Mouse (Mus musculus) hindbrain, embryonic 12.5 days (tissue): ENCODE measurements around the gene Npcd. TPM values are rescaled to one million over a fixed set of nuclear protein-coding genes. Genes with fewer than 3 reads are reported as not detected.

Source experiments
- ATAC-seq: fragments of 200-750 bp; cut with Nextera tagmentation; 2 replicates; pipeline ENCODE4 v1.8.0; 2017; ENCODE audit warnings: moderate TSS enrichment; ENCODE audit not compliant: low FRiP score
- H3K27ac ChIP-seq: fragments of 300-500 bp; sonication (generic); 2 replicates; pipeline ENCODE4 v1.5.1; 2016; ENCODE audit warnings: mild to moderate bottlenecking
- H3K27me3 ChIP-seq: fragments of 300-500 bp; sonication (generic); 2 replicates; pipeline ENCODE4 v1.6.1; 2016; ENCODE audit warnings: mild to moderate bottlenecking
- H3K36me3 ChIP-seq: fragments of 300-500 bp; sonication (generic); 2 replicates; pipeline ENCODE4 v1.6.1; 2016; ENCODE audit warnings: mild to moderate bottlenecking
- H3K4me1 ChIP-seq: fragments of 300-500 bp; sonication (generic); 2 replicates; pipeline ENCODE4 v1.6.1; 2016
- H3K4me2 ChIP-seq: fragments of 300-500 bp; sonication (generic); replicated peaks from 2 replicates; pipeline ENCODE4 v1.6.1; 2016; ENCODE audit warnings: mild to moderate bottlenecking
- H3K4me3 ChIP-seq: fragments of 300-500 bp; sonication (generic); 2 replicates; pipeline ENCODE4 v1.5.1; 2016; ENCODE audit warnings: mild to moderate bottlenecking
- H3K9ac ChIP-seq: fragments of 300-500 bp; sonication (generic); 2 replicates; pipeline ENCODE4 v1.6.1; 2016; ENCODE audit warnings: mild to moderate bottlenecking, moderate library complexity
- H3K9me3 ChIP-seq: fragments of 300-500 bp; sonication (generic); replicated peaks from 2 replicates; pipeline ENCODE4 v1.6.1; 2016; ENCODE audit warnings: mild to moderate bottlenecking
- WGBS: fragments of 180-500 bp; shearing (Covaris S2); methylation state at CpG from one replicate; pipeline ENCODE4 v1.1.7; 2016; 5-methylcytosine and 5-hydroxymethylcytosine counted together
- polyA plus RNA-seq: library from polyadenylated mRNA; unstranded; fragments of >200 nt; fragmentation: Nextera tagmentation; extraction: Ambion mirVana; gene quantifications from 2 replicates; pipeline ENCODE4 v1.2.1, GENCODE M21; 2016

Npcd gene
- polyA plus RNA-seq, 1 experiment from 2014 or later: 0.61 TPM

- H3K4me1 ChIP-seq: peaks cover 21% of the 10 kb centered on the region
- H3K4me3 ChIP-seq: no peak overlapping the region
- no peaks in the 10 kb centered on the region for H3K27me3 ChIP-seq
- no peak overlapping the region; the same call in 1 of the 2 replicates for H3K9ac ChIP-seq
- H3K4me2 ChIP-seq: no peak overlapping the region
- 83% methylated on average over 21 of the region's 21 CpGs for WGBS
- no peaks in the 10 kb centered on the region; the same call in 1 of the 2 replicates for H3K36me3 ChIP-seq
- no peak for ATAC-seq
- no peaks in the 10 kb centered on the region for H3K9me3 ChIP-seq
- H3K27ac ChIP-seq: no peak overlapping the region
Observed at GRCm38 (mm10) chr15:79770629-79771240, 63.3 kb downstream of the Npcd start.

- Histone ChIP-seq H3K27me3 (no peaks in the 10 kb centered on the region), H3K27ac (no peak overlapping the region), H3K9ac (no peak overlapping the region), H3K9me3 (no peaks in the 10 kb centered on the region), H3K4me3 (no peak overlapping the region), H3K36me3 (peaks cover 17% of the 10 kb centered on the region), H3K4me2 (no peak overlapping the region), H3K4me1 (peaks cover 9% of the 10 kb centered on the region)
- ATAC-seq: no peak
- WGBS: 52% methylated on average over 6 of the region's 6 CpGs
Observed at GRCm38 (mm10) chr15:79768302-79768701, 65.7 kb downstream of the Npcd start.

- no peak overlapping the region for H3K9ac ChIP-seq
- 86% methylated on average over 16 of the region's 16 CpGs for WGBS
Observed at GRCm38 (mm10) chr15:79767327-79767961, 66.6 kb downstream of the Npcd start.

GRCm38 (mm10) chr15:79766586-79767071 lies 67.4 kb downstream of the Npcd start:
- Histone ChIP-seq H3K4me3 (no peak overlapping the region), H3K27me3 (no peaks in the 10 kb centered on the region), H3K27ac (no peak overlapping the region), H3K9me3 (no peaks in the 10 kb centered on the region), H3K36me3 (peaks cover 32% of the 10 kb centered on the region), H3K9ac (no peak overlapping the region), H3K4me2 (no peak overlapping the region), H3K4me1 (0 out of 2 replicates have a peak, but pooled peaks cover 4% of the 10 kb centered on the region)
- no peak for ATAC-seq
- WGBS: 90% methylated on average over 10 of the region's 10 CpGs

More at GRCm38 (mm10) chr15:79767327-79767961, 66.6 kb downstream of the Npcd start:
- Histone ChIP-seq H3K4me1 (0 out of 2 replicates have a peak, but pooled peaks cover 4% of the 10 kb centered on the region), H3K4me2 (no peak overlapping the region), H3K27ac (no peak overlapping the region), H3K36me3 (peaks cover 26% of the 10 kb centered on the region), H3K4me3 (no peak overlapping the region), H3K9me3 (no peaks in the 10 kb centered on the region), H3K27me3 (no peaks in the 10 kb centered on the region)
- no peak for ATAC-seq

- WGBS: 67% methylated on average over 10 of the region's 10 CpGs
- H3K27me3 ChIP-seq: no peaks in the 10 kb centered on the region
- no peaks in the 10 kb centered on the region for H3K9me3 ChIP-seq
- no peak overlapping the region for H3K4me3 ChIP-seq
- H3K9ac ChIP-seq: no peak overlapping the region
- 0 out of 2 replicates have a peak, but pooled peaks cover 4% of the 10 kb centered on the region for H3K4me1 ChIP-seq
- ATAC-seq: no peak
- H3K4me2 ChIP-seq: no peak overlapping the region
- peaks cover 35% of the 10 kb centered on the region for H3K36me3 ChIP-seq
- no peak overlapping the region for H3K27ac ChIP-seq
Observed at GRCm38 (mm10) chr15:79766168-79766567, 67.9 kb downstream of the Npcd start.

- H3K4me2 ChIP-seq: no peak overlapping the region
- no peaks in the 10 kb centered on the region for H3K9me3 ChIP-seq
- H3K27ac ChIP-seq: no peak overlapping the region
- H3K4me3 ChIP-seq: no peak overlapping the region
- H3K9ac ChIP-seq: no peak overlapping the region
- peaks cover 42% of the 10 kb centered on the region for H3K36me3 ChIP-seq
- WGBS: 84% methylated on average over 2 of the region's 2 CpGs
- 0 out of 2 replicates have a peak, but pooled peaks cover 4% of the 10 kb centered on the region for H3K4me1 ChIP-seq
- ATAC-seq: no peak
- no peaks in the 10 kb centered on the region for H3K27me3 ChIP-seq
Observed at GRCm38 (mm10) chr15:79765361-79765760, 68.7 kb downstream of the Npcd start.

- no peak overlapping the region for H3K9ac ChIP-seq
- ATAC-seq: no peak
Observed at GRCm38 (mm10) chr15:79764539-79765267, 69.3 kb downstream of the Npcd start.

GRCm38 (mm10) chr15:79763601-79764246 lies 70.3 kb downstream of the Npcd start:
- Histone ChIP-seq H3K9me3 (no peaks in the 10 kb centered on the region), H3K36me3 (peaks cover 42% of the 10 kb centered on the region), H3K27ac (no peak overlapping the region), H3K27me3 (no peaks in the 10 kb centered on the region), H3K4me2 (no peak overlapping the region), H3K9ac (no peak overlapping the region), H3K4me3 (no peak overlapping the region), H3K4me1 (0 out of 2 replicates have a peak, but pooled peaks cover 4% of the 10 kb centered on the region)
- no peak for ATAC-seq
- 96% methylated on average over 7 of the region's 7 CpGs for WGBS

More at GRCm38 (mm10) chr15:79764539-79765267, 69.3 kb downstream of the Npcd start:
- Histone ChIP-seq H3K27me3 (no peaks in the 10 kb centered on the region), H3K27ac (no peak overlapping the region), H3K4me1 (0 out of 2 replicates have a peak, but pooled peaks cover 4% of the 10 kb centered on the region), H3K9me3 (no peaks in the 10 kb centered on the region), H3K36me3 (peaks cover 42% of the 10 kb centered on the region), H3K4me3 (no peak overlapping the region), H3K4me2 (no peak overlapping the region)
- WGBS: 86% methylated on average over 11 of the region's 11 CpGs

- no peak for ATAC-seq
- Histone ChIP-seq H3K36me3 (peaks cover 42% of the 10 kb centered on the region), H3K27ac (no peak overlapping the region), H3K27me3 (no peaks in the 10 kb centered on the region), H3K4me2 (no peak overlapping the region), H3K4me3 (no peak overlapping the region), H3K9ac (no peak overlapping the region), H3K4me1 (0 out of 2 replicates have a peak, but pooled peaks cover 4% of the 10 kb centered on the region), H3K9me3 (no peaks in the 10 kb centered on the region)
- WGBS: 92% methylated on average over 9 of the region's 9 CpGs
Observed at GRCm38 (mm10) chr15:79763001-79763400, 71.0 kb downstream of the Npcd start.

- no peak overlapping the region for H3K4me2 ChIP-seq
- ATAC-seq: no peak
- no peak overlapping the region for H3K9ac ChIP-seq
- H3K36me3 ChIP-seq: peaks cover 42% of the 10 kb centered on the region
- H3K27ac ChIP-seq: no peak overlapping the region
- no peaks in the 10 kb centered on the region for H3K27me3 ChIP-seq
- peaks cover 10% of the 10 kb centered on the region for H3K4me1 ChIP-seq
- H3K9me3 ChIP-seq: no peaks in the 10 kb centered on the region
- 90% methylated on average over 6 of the region's 6 CpGs for WGBS
- no peak overlapping the region for H3K4me3 ChIP-seq
Observed at GRCm38 (mm10) chr15:79760956-79761355, 73.1 kb downstream of the Npcd start.

- Histone ChIP-seq H3K4me1 (peaks cover 11% of the 10 kb centered on the region), H3K9ac (no peak overlapping the region), H3K27me3 (no peaks in the 10 kb centered on the region), H3K4me3 (no peak overlapping the region), H3K4me2 (no peak overlapping the region), H3K27ac (no peak overlapping the region), H3K9me3 (no peaks in the 10 kb centered on the region), H3K36me3 (peaks cover 13% of the 10 kb centered on the region)
- WGBS: 92% methylated on average over 3 of the region's 3 CpGs
- ATAC-seq: no peak
Observed at GRCm38 (mm10) chr15:79757118-79757517, 76.9 kb downstream of the Npcd start.
